Mouse (Mus musculus) adrenal gland, postnatal 4 days (tissue): ENCODE results near the gene Tekt4. TPM values are rescaled to one million over a fixed set of nuclear protein-coding genes. Genes with fewer than 3 reads are reported as not detected.
A peak's percentile ranks its signal among the peaks of the same experiment; 100 is the strongest.

Experiments used
- DNase-seq, 2 experiments: peaks; one replicate each; pipeline ENCODE4 v3.0.0; 2021 to 2022; ENCODE audit warnings: low spot score in 2 of 2, mixed read lengths in 2 of 2
- long read RNA-seq, 2 experiments: library from polyadenylated mRNA; stranded (forward); transcript quantifications; one replicate each; pipeline ENCODE4 v2.0.0; 2021
- total RNA-seq, 2 experiments: library from RNA; stranded (reverse); gene quantifications; 2 replicates each; pipeline ENCODE4 v1.2.3; 2021

The Tekt4 gene
- total RNA-seq: not detected
- long read RNA-seq, experiment 1: 0 reads
- long read RNA-seq, experiment 2: 0 reads

DNA sequence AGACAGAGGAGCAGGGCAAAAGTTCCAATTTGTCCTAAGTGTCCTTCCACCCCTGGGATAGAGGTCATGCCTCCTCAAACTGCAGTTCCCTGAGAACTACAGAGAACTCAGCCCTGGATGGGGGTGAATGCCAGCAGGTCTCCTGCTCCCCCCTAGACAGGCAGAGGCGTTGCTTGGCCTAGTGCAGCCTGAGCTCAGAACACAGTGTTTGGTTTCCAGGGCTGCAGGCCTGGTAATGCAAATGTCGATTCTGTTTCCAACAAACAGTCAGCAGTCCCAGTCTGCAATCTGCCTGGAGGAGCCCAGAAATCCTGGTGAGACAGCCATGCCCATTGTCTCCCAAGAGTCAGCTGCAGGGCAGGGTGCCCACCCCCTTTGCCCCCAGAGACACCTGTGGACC lies at the start of gene Tekt4:
TSS of gene Tekt4 (plus strand) at position 344 of the 400 bp plus-strand sequence.
- DNase-seq: no peak

DNA sequence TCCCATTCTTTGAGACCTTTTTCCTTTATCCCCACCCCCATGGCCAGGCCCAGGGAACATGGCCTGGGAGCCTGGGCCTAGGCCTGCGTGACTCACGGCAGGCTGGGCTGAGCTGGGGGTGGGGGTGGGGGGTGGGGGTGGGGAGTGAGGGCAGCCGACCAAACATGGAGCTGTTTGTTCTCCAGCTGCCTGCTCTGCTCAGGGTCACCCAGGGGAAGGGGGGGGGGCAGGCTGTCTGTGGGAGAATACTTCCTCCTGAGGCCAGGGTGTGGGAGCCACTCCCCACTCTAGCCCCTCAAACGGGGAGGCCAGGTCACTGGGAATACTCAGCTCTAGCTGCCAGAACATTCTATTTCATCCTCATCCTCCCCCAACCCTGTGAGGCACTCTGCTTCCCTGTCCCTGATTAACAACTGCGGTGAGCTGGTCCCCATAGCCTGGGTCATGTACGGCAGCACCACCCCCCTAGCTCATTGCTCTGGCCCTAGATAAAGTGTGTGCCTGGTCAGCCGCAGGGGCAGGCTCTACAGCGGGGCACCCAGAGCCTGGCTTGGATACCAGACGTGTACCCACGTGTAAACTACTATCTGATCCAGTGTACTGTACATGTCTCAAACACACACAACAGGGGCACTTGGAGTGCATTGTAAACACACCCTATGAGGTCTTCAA lies 49.1 kb upstream of the Tekt4 start:
- no peak for DNase-seq

DNA sequence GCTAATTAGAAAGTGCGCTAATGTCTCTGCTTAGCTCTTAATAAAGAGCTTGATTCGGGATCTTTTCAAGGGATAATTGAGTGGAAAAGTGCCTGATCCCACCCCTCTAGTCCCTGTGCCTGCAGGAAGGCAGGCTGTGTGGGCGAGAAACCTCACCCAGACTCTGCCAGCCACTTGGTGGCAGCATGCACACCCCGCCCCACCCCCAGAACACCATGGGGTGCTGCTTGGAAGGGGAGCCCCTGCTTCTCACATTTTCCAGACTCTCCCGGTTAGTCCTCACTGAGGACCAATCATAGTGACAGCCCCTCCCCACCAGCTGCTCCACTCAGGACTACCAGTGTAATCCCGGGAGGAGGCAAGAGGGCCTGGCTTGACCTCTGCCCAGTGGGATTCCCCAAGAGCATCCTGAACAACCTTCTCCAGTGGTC lies 48.4 kb upstream of the Tekt4 start:
- no peak for DNase-seq

DNA sequence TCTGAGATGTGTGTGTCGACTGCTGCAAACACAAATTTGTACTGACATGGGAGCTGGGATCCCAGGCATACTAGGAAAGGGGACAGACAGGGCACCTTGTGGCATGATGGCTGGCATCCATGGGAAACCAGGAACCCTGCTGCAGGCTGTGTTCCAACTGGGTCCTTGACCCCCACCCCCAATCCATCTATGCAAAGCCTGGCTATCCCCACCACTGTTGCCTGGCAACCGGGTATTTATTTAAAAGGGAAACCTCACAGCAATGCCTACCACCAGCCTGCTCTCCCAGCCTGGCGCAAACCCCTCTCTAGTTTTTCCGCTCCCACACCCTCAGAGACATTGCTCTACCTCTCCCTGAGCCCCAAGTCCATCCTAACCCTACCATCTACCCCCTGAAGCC lies 47.1 kb upstream of the Tekt4 start:
- no peak for DNase-seq

- no peak for DNase-seq
Observed at GRCm38 (mm10) chr17:25408302-25408999, 46.0 kb upstream of the Tekt4 start.

- no peak for DNase-seq
Observed at GRCm38 (mm10) chr17:25409621-25410020, 44.8 kb upstream of the Tekt4 start.

GRCm38 (mm10) chr17:25410180-25410579 lies 44.2 kb upstream of the Tekt4 start:
- DNase-seq: no peak

DNA sequence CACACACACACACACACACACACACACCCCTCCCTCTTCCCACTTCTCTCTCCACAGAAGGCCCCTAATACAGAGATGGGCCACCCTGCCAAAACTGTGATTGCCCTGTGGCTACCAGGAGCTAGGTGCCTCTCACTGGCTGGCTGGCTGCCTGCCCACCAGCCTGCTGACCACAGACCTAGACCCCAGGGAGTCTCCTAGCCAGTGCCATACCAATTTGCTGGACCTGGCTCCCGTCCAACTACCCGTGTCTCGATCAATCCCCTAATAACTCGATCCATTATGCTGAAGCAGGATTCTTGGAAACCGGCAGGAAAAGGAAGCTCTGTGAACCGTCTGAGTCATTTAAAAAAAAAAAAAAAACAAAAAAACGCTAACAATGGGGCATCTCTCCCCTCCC lies 43.6 kb upstream of the Tekt4 start:
- DNase-seq: no peak

GRCm38 (mm10) chr17:25411251-25411650 lies 43.2 kb upstream of the Tekt4 start:
- DNase-seq: no peak

GRCm38 (mm10) chr17:25414209-25414608 lies 40.2 kb upstream of the Tekt4 start:
- no peak for DNase-seq

DNA sequence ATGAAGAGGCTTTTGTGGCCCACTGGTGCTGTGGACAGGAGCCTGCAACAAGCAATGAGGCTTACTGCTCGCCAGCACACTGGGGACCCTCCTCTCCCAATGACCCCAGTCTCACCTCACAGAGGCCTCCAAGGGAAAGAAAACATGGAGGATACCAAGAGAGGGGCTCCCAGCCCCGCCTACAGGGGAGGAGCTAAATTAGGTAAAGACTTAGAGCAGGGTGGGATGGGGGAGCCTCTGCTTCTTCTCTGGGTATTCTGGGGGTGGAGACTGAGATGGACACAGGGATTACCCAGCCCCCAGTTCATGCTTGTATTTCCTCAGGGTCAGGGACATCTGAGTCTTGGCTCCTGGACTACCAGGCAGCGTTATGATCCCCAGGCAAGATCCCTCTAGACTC lies 39.5 kb upstream of the Tekt4 start:
- no peak for DNase-seq

GRCm38 (mm10) chr17:25415421-25415913 lies 38.9 kb upstream of the Tekt4 start:
- DNase-seq: no peak

DNA sequence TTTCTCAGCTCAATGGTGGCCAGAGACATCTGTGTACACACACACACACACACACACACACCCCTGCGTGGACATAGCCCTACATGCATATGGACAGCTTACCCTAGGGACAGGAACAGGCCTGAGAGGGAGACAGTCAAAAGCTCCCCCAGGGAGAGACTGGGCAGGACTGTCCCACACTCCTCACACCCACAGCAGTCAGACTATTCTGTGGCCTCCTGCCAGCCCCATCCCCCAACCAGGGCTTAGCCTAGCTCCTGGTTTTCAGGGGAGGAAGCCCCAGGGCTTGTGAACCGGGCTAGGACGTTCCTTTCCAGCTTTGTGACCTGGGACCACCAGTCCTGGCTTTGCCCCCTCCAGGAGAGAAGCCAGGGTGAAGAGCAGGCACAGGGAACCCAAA lies 38.2 kb upstream of the Tekt4 start:
- DNase-seq: no peak

DNA sequence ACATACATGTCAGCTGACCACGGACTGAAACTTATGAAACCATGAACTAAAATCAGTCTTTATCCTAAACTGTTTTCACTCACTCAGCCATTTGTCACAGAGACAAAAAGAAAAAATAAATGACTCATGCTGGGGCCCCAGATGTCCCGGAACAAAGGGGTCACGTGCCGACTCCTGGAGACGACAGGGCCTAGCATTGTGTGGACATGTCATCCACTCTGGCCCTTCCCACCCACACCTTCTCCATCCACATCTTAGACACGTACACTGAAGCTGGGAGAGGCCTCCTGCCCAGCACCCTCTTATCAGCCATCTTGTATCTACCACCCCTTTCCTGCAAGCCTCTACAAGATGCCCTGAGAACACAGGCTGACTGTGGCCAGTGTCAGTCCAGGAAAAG lies 36.4 kb upstream of the Tekt4 start:
- no peak for DNase-seq

GRCm38 (mm10) chr17:25418926-25419325 lies 35.5 kb upstream of the Tekt4 start:
- DNase-seq: no peak

DNA sequence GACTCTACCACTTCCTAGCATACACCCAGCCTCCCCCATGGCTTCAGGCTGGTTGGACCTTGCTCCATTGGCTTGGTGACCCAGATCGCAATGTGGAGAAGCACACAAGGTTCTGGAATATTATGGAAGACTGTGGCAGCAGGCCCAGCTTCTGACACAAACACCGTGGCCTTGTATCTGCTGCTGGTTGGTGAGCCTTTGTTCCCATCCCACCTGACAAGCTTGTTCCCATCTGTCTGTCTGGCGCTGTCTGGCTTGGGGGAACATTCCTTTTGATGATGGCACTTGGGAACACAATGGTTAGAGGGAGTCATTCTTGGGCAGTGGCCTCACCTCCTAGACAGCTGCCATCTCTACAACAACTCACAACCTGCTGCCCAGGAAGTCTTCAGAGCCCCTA lies 33.4 kb upstream of the Tekt4 start:
- DNase-seq: no peak

DNA sequence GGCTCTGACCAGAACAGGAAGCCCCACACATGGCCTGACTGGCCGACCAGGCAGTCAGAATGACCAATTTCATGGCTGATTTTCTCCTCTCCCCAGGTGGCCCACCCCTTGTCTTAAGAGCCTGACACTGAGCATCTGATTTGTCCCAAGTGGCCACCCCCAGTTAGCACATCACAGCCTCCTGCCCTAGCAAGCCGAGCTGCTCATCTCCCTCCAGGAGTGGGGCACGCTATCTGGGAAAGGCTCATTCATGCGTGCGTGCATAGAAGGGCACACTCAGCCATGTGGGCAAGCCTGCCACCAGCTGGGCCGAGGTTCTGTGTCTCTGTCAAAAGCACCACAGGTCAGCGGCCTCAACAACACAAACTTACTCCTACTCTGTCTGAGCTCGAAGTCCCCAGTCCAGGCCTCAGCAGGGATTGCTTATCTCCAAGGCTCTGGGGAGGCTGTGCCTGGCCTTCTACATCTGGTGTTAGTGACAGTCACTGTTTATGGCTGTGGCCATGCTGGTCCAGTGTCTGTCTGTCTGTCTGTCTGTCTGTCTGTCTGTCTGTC lies 29.8 kb upstream of the Tekt4 start:
- no peak for DNase-seq

GRCm38 (mm10) chr17:25425996-25426395 lies 28.4 kb upstream of the Tekt4 start:
- DNase-seq: no peak

- DNase-seq: peak in 1 of 2 experiments; percentile 54
Observed at GRCm38 (mm10) chr17:25427441-25427840, 27.0 kb upstream of the Tekt4 start.

- DNase-seq: no peak
Observed at GRCm38 (mm10) chr17:25429240-25429639, 25.2 kb upstream of the Tekt4 start.

DNA sequence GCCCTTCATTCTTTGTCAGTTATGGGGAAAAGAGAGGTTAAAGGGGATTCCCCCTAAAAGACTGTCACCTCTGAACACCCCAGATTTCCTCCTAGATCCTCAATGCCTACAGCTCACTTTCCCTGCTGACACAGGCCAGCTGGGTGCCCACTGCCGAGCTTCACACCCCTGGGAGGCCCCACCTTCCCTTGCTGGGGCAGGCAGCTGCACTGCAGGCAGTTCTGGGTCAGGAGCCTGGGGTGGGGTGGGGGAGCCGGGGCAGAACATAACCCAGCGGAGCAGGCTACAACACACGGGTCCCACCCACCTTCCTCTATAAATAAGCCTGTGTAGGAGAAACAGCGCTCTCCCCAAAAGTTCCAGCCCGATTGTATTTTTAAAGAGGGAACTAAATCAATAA lies 24.5 kb upstream of the Tekt4 start:
- DNase-seq: no peak

DNA sequence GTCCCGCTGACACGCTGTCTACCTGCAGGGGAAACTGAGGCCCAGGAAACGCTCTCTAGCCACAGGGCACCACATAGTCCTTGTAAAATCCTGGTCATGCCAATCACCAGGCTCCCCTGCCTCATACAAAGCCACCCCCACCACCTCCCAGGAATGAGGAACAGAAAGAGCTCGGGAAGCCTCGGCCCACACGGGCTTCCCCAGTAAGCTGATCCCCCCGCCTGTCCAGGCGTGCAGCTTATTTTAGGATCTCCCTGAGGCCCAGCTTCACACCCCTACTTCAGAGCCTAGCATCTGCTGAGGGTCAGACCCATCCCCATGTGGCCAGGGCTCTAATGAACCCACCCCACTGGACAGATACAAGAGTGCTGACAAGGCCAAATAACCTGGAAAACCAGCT lies 23.9 kb upstream of the Tekt4 start:
- DNase-seq: no peak
